Mouse (Mus musculus) 416B (cell line): ENCODE results near the gene Upp1.
"Not testable (repeated sequence)": the region's sequence is repeated elsewhere in the genome, so short reads cannot be mapped to it uniquely, and the experiment has no call there.

Source experiments
- DNase-seq: peaks from one replicate; pipeline ENCODE4 v3.0.0; 2011; ENCODE audit warnings: low read depth

The Upp1 gene

GRCm38 (mm10) chr11:9118050-9118420 is at the start of gene Upp1:
Gene Upp1, plus strand, starts transcription at chr11:9118103.
- DNase-seq: no peak

GRCm38 (mm10) chr11:9076444-9076843 is 41.5 kb upstream of the Upp1 start:
- no peak for DNase-seq

GRCm38 (mm10) chr11:9113189-9113588 is 4.7 kb upstream of the Upp1 start:
- DNase-seq: peak; percentile 97

- DNase-seq: no peak
Measured at GRCm38 (mm10) chr11:9115367-9116120, 2.4 kb upstream of the Upp1 start.

- DNase-seq: no peak
Measured at GRCm38 (mm10) chr11:9116121-9116520, 1.8 kb upstream of the Upp1 start.

GRCm38 (mm10) chr11:9116916-9117315 is 987 bp upstream of the Upp1 start:
- no peak for DNase-seq

GRCm38 (mm10) chr11:9117358-9118049 is 399 bp upstream of the Upp1 start:
- DNase-seq: peak; percentile 89

GRCm38 (mm10) chr11:9118421-9119121 is 668 bp downstream of the Upp1 start:
- peak; percentile 90 for DNase-seq

GRCm38 (mm10) chr11:9119231-9120020 is 1.5 kb downstream of the Upp1 start:
- no peak for DNase-seq

GRCm38 (mm10) chr11:9122315-9122714 is 4.4 kb downstream of the Upp1 start:
- DNase-seq: no peak

- DNase-seq: peak; percentile 79
Measured at GRCm38 (mm10) chr11:9126373-9127107, 8.6 kb downstream of the Upp1 start.

GRCm38 (mm10) chr11:9128110-9128509 is 10.2 kb downstream of the Upp1 start:
- no peak for DNase-seq

- DNase-seq: no peak
Measured at GRCm38 (mm10) chr11:9129528-9129927, 11.6 kb downstream of the Upp1 start.

GRCm38 (mm10) chr11:9131688-9132087 is 13.8 kb downstream of the Upp1 start:
- no peak for DNase-seq

GRCm38 (mm10) chr11:9135589-9136246 is 17.8 kb downstream of the Upp1 start:
- DNase-seq: no peak

- peak; percentile 76 for DNase-seq
Measured at GRCm38 (mm10) chr11:9136471-9136870, 18.6 kb downstream of the Upp1 start.

- DNase-seq: no peak
Measured at GRCm38 (mm10) chr11:9145113-9145512, 27.2 kb downstream of the Upp1 start.

GRCm38 (mm10) chr11:9146115-9146514 is 28.2 kb downstream of the Upp1 start:
- no peak for DNase-seq

GRCm38 (mm10) chr11:9146683-9147082 is 28.8 kb downstream of the Upp1 start:
- DNase-seq: no peak

GRCm38 (mm10) chr11:9148206-9148605 is 30.3 kb downstream of the Upp1 start:
- DNase-seq: peak; percentile 83

- not testable (repeated sequence) for DNase-seq
Measured at GRCm38 (mm10) chr11:9150403-9150802, 32.5 kb downstream of the Upp1 start.
